Mouse (Mus musculus) activated CD4-positive, CD25-positive, alpha-beta regulatory T cell, adult 4 months (primary cell): ENCODE results near the gene Lce3e. TPM values are rescaled to one million over a fixed set of nuclear protein-coding genes. Genes with fewer than 3 reads are reported as not detected.

Experiments used
- ATAC-seq: one replicate; pipeline ENCODE4 v1.8.0; 2017
- polyA plus RNA-seq, 2 experiments: library from polyadenylated mRNA; unstranded; fragments of 100-300 nt; shearing (Covaris generic); gene quantifications; one replicate each; pipeline ENCODE4 v1.2.1; 2017

Gene Lce3e
- polyA plus RNA-seq = not detected

DNA sequence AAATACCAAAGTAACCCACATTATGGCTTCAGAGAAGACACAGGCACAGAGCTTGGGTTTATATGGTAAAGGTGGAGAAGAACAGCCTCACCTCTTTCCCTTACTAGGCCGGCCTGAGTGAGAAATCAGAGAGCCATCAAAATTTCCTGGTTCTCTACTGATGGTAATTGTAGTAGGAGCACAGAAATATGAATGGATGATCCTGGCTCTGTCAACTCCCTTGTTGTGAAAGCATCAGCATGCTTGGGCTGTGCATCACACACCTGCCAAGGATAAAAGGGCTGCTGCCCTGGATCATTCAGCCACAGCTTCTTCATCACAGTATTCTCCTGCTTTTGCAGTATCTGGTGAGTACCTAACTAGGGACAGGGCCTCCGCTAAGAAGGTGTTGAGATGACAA, at the start of gene Lce3e:
Lce3e (plus strand) TSS at position 301 of the 400 bp plus-strand sequence.
- no peak for ATAC-seq

DNA sequence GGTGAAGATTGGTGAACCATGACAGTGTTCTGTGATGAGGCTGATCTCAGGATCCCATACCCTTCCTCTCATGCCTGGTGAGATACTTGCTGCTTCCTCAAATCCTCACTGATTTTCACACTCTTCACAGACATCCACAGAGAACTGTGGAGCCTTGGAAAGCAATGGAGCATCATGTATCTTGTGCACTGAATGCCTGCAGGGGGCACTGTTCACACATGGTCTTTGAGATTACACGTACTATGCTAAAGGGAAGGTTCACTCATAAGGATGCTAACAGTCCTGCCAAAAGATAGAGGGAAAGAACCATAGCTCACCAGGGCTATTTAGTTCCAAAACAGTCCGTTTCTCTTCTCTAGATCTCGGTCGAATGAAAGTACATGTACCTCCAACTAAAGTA, 46.5 kb upstream of the Lce3e start:
- ATAC-seq = no peak

DNA sequence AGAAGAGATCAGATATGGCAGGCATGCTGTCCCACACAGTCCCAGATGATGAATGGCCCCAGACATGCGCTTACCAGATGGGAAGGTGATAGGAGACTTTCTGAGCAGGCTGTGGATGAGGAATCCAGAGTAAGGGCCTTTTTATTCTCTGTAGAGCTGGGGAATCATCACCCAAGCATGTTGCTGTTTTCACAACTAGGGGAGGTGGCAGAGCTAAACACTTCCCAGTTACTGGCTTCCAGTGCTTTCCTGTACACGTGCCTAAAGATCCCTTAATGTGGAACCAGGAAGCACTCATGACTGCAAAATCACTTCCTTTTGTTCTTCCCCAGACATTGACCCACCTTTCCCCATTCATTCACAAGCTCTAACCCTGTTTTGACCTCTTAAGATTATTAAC, 40.7 kb upstream of the Lce3e start, which contains the start of gene Lce3a:
Lce3a (minus strand) TSS at position 101 of the 400 bp plus-strand sequence.
- ATAC-seq = no peak

DNA sequence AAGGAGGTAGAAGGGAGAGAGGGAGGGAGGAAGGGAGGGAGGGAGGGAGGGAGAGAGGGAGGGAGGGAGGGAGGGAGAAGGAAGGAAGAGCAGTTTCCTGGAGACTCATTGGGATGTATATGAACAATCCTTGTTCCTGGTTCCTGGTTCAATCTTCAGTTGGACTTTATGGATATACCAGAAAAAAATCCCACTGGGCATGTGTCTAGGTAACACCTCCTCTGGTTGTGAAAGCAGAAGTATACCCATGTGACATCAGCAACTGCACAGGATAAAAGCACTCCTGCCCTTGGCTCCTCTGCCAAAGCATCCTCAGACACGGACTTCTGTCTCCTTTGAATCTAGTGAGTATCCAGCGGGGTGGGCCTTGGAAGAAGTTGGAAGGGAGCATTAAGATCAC, 34.2 kb upstream of the Lce3e start, which contains the start of gene Lce3b:
Lce3b (plus strand) TSS at position 301 of the 400 bp plus-strand sequence.
- no peak for ATAC-seq

DNA sequence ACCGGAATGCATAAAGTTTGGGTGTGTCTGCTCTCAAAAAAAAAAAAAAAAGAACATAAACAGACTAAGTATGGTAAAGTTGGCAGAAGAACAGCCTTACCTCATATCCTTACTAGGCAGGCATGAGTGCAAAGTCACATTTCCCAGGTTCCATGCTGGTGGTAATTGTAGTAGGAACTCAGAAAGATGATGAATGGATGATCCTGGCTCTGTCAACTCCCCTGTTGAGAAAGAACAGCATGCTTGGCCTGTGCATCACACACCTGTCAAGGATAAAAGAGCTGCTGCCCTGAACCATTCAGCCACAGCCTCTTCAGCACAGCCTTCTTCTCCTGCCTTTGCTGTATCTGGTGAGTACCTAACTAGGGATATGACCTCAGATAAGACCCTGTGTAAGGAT, 22.7 kb upstream of the Lce3e start, which contains the start of gene Lce3c:
Lce3c (plus strand) TSS at position 301 of the 400 bp plus-strand sequence.
- no peak for ATAC-seq

DNA sequence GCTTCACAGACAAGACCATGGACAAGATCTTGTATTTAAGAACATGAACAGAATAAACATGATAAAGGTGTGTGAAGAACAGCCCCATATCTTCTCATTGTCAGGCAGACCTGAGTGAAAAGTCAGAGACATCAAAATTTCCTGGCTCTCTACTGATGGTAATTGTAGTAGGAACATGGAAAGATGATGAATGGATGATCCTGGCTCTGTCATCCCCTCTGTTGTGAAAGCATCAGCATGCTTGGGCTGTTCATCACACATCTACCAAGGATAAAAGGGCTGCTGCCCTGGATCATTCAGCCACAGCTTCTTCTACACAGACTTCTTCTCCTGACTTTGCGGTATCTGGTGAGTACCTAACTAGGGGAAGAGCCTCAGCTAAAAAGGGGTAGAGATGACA, 9.8 kb upstream of the Lce3e start, which contains the start of gene Lce3d:
Lce3d (plus strand) TSS at position 301 of the 400 bp plus-strand sequence.
- no peak for ATAC-seq

DNA sequence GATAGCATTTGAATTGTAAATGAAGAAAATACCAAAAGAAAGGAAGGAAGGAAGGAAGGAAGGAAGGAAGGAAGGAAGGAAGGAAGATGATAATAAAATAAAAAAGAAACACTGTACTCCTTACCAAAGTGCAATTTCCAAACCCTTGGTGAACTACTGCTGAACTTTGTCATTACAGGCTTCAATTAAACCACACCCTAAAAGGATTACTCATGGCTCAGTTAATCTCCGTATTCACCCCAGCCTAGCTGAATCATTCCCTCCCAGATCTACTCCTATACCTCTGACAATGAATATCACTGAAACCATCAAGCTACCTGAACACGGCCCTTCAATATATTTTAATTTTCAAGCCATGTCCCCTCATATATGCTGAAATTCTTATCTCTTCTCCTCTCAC, 11.6 kb downstream of the Lce3e start:
- ATAC-seq = no peak

DNA sequence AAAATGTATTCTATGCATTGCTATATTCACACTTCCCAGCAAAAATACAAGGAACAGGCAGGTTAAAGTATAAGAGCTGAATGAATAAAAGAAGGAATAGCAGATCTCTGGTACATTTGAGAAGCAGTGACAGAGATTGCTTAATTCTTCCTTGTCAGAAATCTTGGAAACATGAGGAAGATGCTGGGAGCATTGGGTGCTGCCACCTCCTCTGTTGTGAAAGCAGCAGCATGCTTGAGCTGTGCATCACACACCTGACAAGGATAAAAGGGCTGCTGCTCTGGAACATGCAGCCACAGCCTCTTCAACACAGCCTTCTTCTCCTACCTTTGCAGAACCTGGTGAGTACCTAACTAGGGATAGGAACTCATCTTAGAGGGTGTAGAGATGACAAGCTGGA, 25.1 kb downstream of the Lce3e start, which contains the start of gene Lce3f:
Lce3f (plus strand) TSS at position 301 of the 400 bp plus-strand sequence.
- ATAC-seq = no peak

DNA sequence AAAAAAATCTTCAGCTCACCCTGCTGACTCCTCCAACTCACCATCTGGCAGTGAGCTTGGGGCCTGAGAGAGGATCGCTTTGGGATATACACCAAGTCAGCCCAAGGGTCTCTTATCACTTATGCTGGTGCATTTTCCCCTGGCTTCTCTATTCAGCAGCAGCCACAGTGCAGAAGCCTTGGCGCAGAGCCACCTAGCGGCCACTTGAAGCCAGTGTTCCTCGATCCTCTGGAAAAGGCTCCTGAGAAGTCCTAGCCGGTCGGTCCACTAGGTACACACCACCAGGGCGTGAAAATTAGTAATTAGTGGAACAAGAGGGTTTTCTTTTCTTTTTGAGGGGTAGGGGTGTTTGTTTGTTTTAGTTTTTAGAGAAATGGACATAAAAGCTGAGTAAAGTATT, 31.8 kb downstream of the Lce3e start:
- no peak for ATAC-seq

DNA sequence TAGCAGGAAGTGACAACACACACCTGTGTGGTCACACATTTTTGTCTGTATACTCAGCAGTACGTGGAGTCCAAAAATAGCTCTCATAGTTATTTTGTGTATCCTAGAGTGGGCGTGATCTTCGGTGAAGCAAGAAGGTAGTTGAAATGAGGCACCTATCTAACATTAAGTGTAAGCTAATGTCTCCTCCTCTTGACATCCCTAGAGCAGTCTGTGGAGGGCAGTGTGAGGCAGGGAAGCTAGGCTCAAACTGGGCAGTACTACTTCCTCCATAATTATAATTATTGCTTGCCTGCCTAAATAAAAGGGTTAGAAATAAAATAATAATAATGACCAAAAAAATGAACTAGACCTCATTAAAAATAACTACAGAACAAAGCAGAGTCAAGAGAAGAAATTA, 33.8 kb downstream of the Lce3e start:
- ATAC-seq = no peak

DNA sequence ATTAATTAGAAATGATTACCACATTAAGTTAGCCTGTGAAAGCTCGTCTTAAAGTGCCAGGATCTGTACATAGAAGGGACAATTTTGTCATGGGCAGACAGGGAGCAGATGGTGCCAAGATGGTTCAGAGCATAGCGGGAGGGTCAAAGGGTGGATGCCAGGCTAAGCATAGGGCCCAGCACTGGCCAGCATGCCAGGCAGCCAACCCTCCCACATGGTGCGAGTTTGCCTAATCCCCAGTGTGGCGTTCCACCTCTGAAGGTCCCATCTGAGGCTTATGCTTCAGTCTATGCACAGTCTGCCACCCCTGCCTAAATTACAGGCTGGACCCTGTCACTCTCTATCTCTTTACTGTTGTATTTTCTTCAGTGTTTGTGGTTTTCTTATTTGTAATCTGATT, 36.0 kb downstream of the Lce3e start:
- no peak for ATAC-seq

DNA sequence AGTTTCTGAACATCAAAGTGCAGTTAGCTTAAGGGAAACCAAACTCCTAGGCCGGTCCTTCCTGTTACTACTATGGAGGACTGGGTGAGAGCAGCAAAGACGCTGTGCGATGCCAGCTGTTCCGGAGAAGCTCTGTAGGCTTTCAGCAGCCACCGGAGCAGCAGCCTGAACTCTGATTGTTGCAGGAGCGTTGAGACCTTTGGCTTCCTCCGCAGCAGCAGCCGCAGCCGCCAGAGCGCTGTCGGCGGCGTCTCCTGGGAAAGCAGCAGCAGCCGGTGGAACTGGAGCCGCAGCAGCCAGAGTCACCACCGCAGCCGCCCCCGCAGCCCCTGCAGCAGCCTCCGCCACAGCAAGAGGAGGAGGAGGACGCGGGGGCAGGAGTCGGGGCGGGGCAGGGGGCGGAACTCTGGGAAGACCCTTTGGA, 47.5 kb downstream of the Lce3e start:
- no peak for ATAC-seq

DNA sequence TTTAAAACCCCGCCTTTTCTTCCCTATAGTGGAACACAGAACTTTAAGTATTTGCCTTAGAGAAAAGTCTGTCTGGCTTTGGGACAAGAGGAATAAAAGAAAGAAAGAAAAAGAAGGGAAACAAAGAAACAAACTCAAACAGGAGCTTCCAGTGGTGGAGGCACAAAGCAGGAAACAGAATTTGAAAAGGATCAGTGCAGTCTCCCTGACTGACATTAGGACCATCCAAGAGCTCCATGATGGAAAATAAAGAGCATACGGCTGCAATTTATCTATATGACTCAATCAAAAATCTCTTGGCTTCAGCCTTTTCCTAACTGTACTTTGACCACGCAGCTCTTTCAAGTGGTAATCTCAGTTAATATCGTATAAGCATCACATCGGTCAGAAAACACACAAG, 48.0 kb downstream of the Lce3e start:
- ATAC-seq = no peak

DNA sequence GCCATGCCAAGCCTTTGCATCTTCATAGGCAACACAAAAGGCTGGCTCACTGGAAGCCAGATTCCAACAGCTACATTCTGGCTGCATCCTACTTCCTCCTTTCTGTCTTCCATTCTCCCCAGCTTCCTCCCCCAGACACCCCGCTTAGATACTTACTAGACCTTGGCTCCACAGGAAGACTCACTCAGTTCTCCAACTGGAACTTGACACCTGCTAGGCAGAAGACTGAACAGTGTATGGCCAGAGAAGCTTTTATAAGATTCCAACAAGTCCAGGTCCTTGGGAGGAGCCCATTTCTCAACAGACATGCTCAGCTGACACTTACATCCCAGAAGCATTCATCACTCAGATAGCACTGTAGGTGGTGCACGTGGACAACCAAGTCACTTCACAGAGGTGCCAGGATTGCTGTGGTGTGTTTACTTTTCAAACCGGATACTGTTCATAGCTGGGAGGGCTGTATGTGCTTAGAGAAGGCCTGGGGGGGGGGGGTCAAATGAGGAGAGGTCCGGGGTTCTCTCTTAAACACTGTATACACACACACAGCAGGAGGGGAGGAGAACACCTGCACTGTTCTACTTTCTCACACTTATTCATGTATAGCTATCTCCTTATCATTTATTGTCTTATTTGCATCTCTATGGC, 48.7 kb downstream of the Lce3e start, which contains the start of gene Crct1:
Crct1 (minus strand) TSS at position 228 of the 645 bp plus-strand sequence.
- ATAC-seq = no peak

Other genes starting within 250 kb of the Lce3e start
- not detected for gene Lce1f, start 246.7 kb upstream of the Lce3e start, polyA plus RNA-seq
- gene Gm38119, start 228.0 kb upstream of the Lce3e start, polyA plus RNA-seq = not detected
- not detected for gene Lce1g, start 214.7 kb upstream of the Lce3e start, polyA plus RNA-seq
- gene Lce1h, start 202.0 kb upstream of the Lce3e start, polyA plus RNA-seq = not detected
- gene Lce1i, start 188.2 kb upstream of the Lce3e start, polyA plus RNA-seq = not detected
- not detected for gene Lce1j, start 176.5 kb upstream of the Lce3e start, polyA plus RNA-seq
- gene Lce1k, start 159.2 kb upstream of the Lce3e start, polyA plus RNA-seq = not detected
- gene Kprp, start 139.8 kb upstream of the Lce3e start, polyA plus RNA-seq = not detected
- gene Lce1l, start 115.8 kb upstream of the Lce3e start, polyA plus RNA-seq = not detected
- not detected for gene 2310050C09Rik, start 96.8 kb upstream of the Lce3e start, polyA plus RNA-seq
- not detected for gene Lce3a, start 40.8 kb upstream of the Lce3e start, polyA plus RNA-seq
- gene Lce3b, start 34.1 kb upstream of the Lce3e start, polyA plus RNA-seq = not detected
- gene Lce3c, start 22.6 kb upstream of the Lce3e start, polyA plus RNA-seq = not detected
- gene Lce3d, start 9.7 kb upstream of the Lce3e start, polyA plus RNA-seq = not detected
- not detected for gene Lce3f, start 25.2 kb downstream of the Lce3e start, polyA plus RNA-seq
- not detected for gene Crct1, start 48.6 kb downstream of the Lce3e start, polyA plus RNA-seq
- gene Lce1m, start 52.0 kb downstream of the Lce3e start, polyA plus RNA-seq = not detected
- not detected for gene Gm4858, start 101.8 kb downstream of the Lce3e start, polyA plus RNA-seq
- not detected for gene Crnn, start 177.7 kb downstream of the Lce3e start, polyA plus RNA-seq
- gene Flg2, start 230.2 kb downstream of the Lce3e start, polyA plus RNA-seq = not detected